Mouse (Mus musculus) adrenal gland, adult 8-10 months (tissue): Measurements from ENCODE around the gene Manba. TPM values are rescaled to one million over a fixed set of nuclear protein-coding genes. Genes with fewer than 3 reads are reported as not detected.
A peak's percentile ranks its signal among the peaks of the same experiment; 100 is the strongest.

ENCODE experiments used
- DNase-seq: peaks from one replicate; pipeline ENCODE4 v3.0.0; 2022
- total RNA-seq, 4 experiments: library from RNA; stranded (reverse); gene quantifications; 2 replicates each; pipeline ENCODE4 v1.2.4; 2022

The Manba gene
- total RNA-seq, 4 experiments from 2014 or later: 13.9 to 27.8 (median 18.3) TPM

GRCm38 (mm10) chr3:135585482-135585881 lies 100.1 kb downstream of the Manba start:
- DNase-seq: no peak

- DNase-seq: no peak
Measured at GRCm38 (mm10) chr3:135586060-135586459, 100.6 kb downstream of the Manba start.

- no peak for DNase-seq
Measured at GRCm38 (mm10) chr3:135586471-135586880, 101.1 kb downstream of the Manba start.

GRCm38 (mm10) chr3:135590471-135590870 lies 105.1 kb downstream of the Manba start:
- DNase-seq: peak; percentile 49

GRCm38 (mm10) chr3:135591376-135591775 lies 106.0 kb downstream of the Manba start:
- no peak for DNase-seq

- no peak for DNase-seq
Measured at GRCm38 (mm10) chr3:135592011-135592410, 106.6 kb downstream of the Manba start.

- DNase-seq: no peak
Measured at GRCm38 (mm10) chr3:135594238-135594917, 109.0 kb downstream of the Manba start.

- no peak for DNase-seq
Measured at GRCm38 (mm10) chr3:135597014-135597413, 111.6 kb downstream of the Manba start.

- no peak for DNase-seq
Measured at GRCm38 (mm10) chr3:135598355-135598754, 112.9 kb downstream of the Manba start.

GRCm38 (mm10) chr3:135602731-135603130 lies 117.3 kb downstream of the Manba start:
- DNase-seq: no peak

GRCm38 (mm10) chr3:135604626-135605417 lies 119.4 kb downstream of the Manba start:
- no peak for DNase-seq

- no peak for DNase-seq
Measured at GRCm38 (mm10) chr3:135605474-135605873, 120.1 kb downstream of the Manba start.

- no peak for DNase-seq
Measured at GRCm38 (mm10) chr3:135606592-135606991, 121.2 kb downstream of the Manba start.

GRCm38 (mm10) chr3:135607021-135607420 lies 121.6 kb downstream of the Manba start:
- DNase-seq: no peak

GRCm38 (mm10) chr3:135607660-135608473 lies 122.5 kb downstream of the Manba start:
- no peak for DNase-seq

GRCm38 (mm10) chr3:135610221-135610620 lies 124.8 kb downstream of the Manba start:
- no peak for DNase-seq

GRCm38 (mm10) chr3:135614376-135614775 lies 129.0 kb downstream of the Manba start:
- DNase-seq: no peak

GRCm38 (mm10) chr3:135616730-135617129 lies 131.3 kb downstream of the Manba start:
- DNase-seq: no peak

Other genes with a start within 250 kb of the Manba start
- 1 to 10 TPM; 2.0 to 5.4 (median 3.5) TPM for gene Bdh2, start 204.4 kb upstream of the Manba start, total RNA-seq
- gene Slc9b2, start 177.9 kb upstream of the Manba start, total RNA-seq: 1 to 10 TPM in 3 of 4 experiments, under 1 TPM in 1; 0.94 to 2.0 (median 1.4) TPM
- gene Slc9b1, start 137.6 kb upstream of the Manba start, total RNA-seq: under 1 TPM in 3 of 4 experiments, not detected in 1; 0.17 to 1.00 (median 0.92) TPM
- 10 to 100 TPM; 30.2 to 34.4 (median 32.5) TPM for gene Cisd2, start 61.7 kb upstream of the Manba start, total RNA-seq
- gene Ube2d3, start 47.5 kb upstream of the Manba start, total RNA-seq: 100 to 1,000 TPM; 299 to 393 (median 336) TPM
- gene Nfkb1, start 205.9 kb downstream of the Manba start, total RNA-seq: 10 to 100 TPM; 55.7 to 60.5 (median 58.6) TPM